Mouse (Mus musculus) kidney, adult 18-20 months (tissue): ENCODE data around the gene Gucy2g.

Source experiments
- DNase-seq: peaks from one replicate; pipeline ENCODE4 v3.0.0; 2021

Gene Gucy2g

DNA sequence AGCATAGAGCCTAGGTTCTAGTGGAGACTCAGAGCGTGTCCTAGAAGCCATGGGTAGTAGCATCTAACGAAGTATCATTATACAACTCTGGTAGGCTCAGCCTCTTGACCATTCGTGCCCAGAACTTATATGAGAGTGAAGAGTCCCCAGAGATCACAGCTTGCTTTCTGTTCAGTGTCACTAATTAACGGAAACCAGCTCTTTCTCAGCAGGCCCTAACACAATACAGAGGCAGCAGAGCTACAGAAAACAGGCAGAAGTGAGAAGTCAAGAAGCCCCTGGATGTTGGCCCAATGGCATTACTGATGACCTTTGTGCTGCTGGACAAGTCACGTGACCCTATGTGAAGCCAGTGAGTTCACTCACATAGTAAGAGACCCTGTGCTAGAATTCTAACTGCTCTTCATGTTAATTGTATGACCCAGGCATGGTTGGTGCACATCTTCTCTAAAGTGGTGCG lies at the start of gene Gucy2g:
Gene Gucy2g (minus strand): TSS at position 51 of the 460 bp plus-strand sequence.
- no peak for DNase-seq

DNA sequence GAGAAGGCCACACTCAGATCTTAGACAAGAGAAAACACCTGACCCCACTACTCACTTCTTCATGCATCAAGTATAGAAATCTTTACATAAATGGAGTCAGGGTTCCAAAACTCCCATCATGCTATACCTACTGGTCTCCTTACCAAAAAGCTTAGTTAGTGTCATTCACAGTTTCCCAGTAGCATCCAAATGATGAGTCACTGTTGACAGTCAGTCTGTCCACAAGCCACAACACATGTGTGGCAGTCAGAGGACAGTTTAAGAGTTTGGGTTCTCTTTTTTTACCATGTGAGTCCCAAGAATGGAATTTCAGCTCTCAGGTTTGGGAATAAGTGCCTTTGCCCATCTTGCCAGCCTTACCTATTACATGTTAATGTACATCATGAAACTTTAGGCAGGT lies 47.9 kb upstream of the Gucy2g start:
- DNase-seq = no peak

DNA sequence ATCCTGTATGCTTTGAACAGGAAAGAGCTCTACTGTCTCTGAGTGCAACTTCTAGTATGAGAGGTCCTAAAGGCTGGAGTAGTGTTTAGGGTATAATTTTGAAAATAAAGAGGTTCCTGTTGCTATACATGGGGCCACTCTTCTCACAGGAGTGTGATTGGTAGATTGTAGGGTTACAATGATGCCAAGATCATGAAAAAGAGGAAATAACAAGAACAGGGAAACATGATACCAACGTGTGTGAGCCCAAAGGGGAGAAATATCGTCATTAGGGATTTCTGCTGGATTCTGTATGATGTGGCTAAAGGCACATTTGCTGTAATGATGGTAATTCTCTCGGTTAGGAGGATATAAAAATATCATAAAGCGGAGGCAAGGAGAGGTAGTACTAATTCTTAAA lies 45.0 kb upstream of the Gucy2g start:
- DNase-seq = no peak

DNA sequence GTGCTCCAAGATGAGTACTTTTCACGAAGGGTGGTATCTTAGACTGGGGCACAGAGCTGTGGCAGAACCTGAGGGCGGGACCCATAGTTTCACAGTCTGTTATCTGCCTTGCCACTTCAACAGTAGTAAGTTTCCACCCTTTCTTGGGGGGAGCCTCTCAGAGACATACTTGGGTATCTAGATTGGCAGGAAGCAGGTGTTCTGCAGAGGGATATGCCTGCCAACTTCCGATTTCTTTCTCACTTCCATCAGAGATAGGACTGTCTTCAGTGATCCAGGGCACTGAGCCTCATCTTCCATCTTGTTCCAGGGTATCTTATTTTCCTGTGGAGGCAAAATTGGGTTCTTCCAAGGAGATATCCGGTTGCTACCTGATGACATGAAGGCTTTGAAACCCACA lies 43.1 kb upstream of the Gucy2g start:
- no peak for DNase-seq

DNA sequence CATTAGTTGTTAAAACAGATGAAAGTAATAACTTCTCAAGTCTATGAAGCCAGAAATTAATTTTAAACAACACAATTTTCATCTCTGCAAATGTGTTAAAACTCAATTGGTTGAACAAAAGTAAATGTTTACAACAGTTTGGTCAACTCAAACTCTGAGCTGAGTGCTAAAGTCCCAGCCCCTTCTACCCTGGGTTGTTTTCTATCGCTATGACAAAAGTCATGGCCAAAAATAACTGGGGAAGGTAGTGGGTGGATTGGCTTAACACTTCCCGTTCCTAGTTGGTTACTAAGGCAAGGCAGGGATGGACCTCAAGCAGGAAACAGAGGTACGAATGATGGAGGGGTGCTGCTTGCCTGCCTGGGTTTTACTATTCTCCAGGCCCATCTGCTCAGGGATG lies 35.7 kb upstream of the Gucy2g start:
- no peak for DNase-seq

DNA sequence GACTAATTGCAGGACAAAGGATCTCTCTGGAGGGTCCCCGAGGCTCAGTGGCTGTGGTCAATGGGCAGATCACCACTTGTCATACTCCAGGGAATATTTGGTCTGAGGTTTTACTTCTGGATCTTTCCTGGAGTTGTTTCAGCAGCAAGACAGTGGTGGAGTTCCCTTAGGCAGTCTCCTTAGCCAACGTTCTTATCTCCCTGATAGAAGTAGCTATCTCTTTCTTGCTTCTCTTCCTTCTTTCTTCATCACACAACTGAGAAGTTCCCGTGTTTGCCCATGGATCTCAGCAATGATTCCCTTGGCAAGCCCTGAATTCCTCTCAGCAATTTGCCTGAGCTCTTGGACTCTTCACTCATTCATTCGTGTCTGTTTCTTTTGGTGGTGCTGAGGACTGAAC lies 35.1 kb upstream of the Gucy2g start:
- no peak for DNase-seq

DNA sequence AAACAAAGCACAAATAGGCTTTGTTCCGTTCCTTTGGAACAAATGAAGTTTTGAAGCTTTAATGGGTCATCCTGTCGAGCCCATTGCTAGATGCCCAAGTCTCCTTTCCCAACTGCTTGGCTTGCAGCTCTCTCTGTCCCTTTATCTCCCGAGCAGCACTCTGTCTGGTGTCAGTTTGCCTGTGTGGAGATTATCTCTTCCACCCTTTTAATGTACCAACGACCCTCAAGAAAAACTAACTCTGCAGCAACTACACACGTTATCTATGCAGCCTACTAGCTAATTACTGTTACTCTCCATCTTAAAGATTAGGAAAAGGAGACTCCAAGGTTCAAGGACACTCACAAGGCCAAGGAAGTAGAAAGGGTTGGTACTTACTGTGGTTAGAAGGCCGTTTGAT lies 32.3 kb upstream of the Gucy2g start:
- no peak for DNase-seq

DNA sequence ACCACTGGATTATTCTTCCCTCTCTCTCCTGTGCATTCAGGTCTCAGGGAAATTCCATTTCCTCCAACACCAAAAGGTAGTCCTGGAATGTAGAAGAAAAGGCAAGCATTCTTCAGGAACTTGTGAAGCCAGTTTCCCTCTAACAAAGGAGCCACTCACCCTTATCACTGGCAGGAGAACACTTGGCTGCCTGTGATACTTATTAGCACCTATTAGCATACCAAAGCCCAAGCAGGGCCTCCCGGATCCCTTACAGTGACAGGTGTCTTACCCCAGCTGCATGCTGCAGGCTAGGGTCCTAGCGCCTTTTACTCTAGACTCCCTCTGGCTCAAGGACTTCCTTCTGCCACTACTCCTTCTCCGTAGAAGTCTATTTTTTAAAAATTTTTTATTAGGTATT lies 30.4 kb upstream of the Gucy2g start:
- DNase-seq = no peak

DNA sequence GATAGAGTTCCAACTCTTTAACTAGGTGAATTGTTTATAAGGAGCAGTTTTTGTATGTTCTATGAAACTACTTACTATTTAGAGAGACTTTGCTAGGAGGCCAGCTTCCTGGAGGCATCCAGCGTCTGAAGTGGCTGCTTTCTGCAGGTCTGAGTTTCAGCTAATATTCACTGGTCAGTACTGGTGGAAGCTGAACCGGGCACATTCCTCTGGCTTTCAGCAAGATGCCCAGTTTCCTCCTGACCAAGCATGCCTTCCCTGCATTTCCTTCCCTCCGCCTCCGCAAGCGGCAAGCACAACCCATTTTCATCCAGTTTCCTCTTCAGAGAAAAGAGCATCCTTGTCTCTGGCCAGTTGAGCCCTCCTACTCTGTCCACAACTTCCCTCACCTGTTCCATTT lies 28.0 kb upstream of the Gucy2g start:
- peak; percentile 23 for DNase-seq

DNA sequence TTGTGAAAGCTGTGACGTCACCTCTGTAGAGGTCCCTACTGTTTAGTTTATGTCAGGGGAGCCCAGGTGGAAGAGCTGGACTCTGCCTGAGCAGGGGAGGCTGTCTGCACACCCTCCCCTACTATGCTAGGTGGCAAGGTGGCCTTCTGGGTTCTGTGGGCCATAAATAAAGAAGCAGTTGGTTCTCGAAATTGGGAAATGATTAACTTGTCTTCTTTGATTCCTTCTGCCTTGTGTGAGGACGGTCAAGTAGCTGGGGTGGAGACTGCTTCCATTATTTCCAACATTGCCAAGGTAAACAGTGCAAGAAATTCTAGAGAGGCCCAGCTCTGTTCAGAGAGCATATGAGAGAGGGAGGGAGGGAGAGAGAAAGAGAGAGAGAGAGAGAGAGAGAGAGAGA lies 27.1 kb upstream of the Gucy2g start:
- no peak for DNase-seq

DNA sequence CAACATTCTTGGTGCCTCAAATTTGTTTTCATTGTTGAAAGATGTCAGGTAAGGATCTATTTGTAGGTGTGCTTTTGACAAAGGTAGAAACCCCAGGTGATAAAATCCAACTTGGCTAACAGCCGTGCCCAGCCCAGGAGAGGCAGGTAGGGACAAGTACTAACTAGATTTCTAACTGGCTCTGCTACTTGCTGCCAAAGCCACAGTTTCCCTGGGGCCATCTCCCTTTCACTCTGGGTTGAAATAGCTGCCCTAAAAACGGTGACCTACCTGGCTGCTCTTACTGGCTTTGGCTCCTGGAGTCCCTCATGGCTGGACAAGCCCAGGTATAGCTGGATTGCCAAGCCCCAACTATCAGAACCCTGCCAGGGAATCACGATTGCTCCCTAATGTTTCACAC lies 25.8 kb upstream of the Gucy2g start:
- peak; percentile 55 for DNase-seq

DNA sequence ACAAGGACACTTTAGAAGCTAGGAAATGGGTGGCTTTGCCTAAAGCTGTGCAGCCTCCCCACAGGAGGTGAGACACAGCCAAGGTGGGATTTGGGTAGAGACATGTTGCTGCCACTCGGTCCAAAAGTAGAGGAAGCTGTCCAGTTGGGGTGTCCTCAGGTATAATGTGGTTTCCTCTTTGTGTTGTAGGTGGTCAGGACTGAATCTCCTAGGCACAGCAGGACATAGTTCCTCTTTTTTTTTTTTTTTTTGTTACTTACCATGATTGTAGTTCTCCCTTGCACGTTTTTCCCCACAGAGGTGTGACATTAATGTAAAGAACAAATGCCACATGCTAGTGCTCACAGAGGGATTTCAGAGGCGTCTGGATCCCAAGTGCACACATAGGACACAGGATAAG lies 24.2 kb upstream of the Gucy2g start:
- DNase-seq = no peak

DNA sequence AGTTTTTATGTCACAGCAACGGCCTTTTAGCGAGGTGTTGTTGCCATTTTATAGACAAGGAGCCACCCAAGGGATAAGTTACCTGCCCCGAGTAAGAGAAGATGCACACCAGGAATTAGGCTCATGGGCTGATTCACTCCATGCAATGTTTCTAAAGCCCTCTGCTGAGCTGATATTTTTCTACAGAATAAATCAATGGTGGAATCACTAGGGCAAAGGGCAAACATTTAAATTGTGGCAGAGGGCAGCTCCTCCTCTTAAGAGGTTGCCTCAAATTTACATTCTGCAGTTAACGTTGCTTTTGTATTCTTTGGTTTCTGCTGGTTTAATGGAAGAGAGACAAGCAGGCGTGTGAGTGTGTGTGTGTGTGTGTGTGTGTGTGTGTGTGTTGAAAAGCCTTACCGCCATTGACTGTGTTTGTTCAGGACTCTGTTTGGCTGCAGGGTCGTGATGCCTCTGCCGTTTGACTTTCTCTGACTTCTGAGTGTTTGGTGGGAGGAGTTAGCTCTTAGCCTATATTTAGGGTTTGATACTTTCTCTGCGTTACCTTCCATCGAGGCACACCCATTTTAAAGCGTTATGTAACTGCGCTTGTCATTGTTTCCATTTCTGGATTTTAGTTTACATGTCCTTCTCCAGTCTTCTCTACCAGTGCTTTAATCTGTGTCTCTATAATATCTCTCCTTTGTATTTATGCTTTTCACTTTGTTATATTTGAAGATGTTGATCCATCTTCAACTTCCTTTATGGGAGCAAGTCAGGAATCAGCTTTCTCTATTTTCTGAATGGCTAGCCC lies 19.6 kb upstream of the Gucy2g start:
- DNase-seq = no peak

DNA sequence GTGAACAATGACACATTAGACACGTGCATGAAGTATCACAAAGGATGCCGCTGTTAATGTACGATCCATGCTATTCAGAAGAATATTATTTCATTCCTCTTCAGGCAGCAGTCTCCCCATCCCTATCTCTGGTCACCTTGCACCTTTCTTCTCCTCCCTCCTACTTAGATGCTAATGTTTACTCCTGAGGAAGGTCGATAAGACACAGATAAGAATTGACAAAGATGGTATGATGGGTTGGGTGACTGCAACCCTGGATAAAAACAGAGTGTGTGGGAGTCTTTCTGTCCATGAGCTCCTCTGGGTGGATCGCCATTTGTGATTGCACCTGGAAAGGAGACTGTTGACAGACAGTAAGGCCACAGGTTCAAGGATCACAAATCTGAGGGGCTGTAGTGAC lies 17.5 kb upstream of the Gucy2g start:
- no peak for DNase-seq

DNA sequence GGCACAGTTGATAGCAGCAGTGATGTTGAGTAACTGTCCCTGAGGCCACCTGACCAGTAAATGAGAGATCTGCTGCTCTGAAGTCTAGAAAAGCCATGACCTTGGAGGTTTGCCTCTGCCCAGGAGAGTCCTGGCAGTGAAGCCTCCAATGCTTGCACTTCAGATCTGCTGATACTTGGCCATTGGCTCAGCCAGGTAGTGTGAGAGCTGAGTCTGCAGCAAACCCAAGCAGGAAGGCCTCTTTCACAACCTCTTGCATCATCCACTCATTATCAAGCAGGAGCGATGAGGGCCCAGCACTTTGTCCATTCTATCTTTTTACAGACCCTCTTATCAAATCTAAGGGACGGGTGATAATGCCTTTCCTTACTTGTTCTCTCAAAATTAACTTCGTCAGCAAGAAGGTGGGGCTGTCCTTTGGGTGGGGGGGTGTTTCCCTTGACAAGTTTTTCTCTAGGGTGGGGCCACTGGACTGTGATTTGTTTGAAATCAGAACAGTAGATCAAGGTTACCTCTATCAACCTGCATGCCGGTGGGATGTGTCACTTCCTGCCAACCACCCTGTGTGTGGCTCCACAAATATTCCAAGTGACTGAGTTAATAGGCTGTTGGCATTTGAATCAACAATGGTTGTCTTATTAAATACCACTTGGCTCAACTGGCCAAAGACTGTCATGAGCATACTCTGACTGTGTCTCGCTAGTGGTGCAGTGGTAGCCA lies 16.8 kb upstream of the Gucy2g start:
- no peak for DNase-seq

DNA sequence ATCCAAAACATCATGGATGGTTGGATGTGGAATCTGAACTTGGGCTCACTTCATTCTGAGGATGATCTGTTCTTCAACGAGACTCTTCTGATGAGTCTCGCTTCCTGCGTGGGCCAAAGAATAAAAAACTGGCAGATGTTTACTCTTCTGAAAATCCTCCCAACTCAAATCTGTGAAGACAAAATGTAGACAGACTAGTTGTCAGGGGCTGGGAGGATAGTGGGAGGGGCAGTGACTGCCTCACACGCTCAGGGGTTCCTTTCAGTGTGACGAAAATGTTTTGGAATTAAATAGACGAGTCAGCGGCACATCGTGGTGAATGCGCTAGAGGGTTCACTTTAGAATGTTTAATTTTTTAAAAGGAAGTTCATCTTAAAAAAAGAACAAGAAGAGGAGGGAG lies 15.1 kb upstream of the Gucy2g start:
- DNase-seq = no peak

DNA sequence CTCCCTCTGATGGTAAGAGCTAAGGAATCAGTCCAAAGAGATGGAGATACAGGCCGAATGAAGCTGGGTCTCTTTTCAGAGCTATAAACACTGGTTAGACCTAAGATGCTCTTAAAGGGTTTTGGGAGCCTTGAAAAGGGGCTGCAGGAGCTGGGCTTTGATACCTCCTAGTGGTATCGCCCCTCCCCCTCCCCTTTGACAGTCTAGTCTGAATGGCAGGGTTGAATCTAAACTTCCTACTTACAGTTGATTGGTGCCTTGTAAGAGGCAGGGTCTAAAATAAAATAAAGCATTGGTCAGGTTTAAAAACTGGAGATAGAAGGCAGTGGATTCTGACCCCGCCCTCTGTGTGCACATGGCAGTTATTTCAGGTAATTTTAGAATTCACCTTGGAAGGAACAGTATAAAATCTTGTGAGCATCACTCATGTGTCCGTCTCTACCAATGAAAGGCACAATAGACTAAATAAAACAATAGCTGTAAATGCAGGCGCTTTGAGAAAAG lies 13.5 kb upstream of the Gucy2g start:
- DNase-seq = no peak

DNA sequence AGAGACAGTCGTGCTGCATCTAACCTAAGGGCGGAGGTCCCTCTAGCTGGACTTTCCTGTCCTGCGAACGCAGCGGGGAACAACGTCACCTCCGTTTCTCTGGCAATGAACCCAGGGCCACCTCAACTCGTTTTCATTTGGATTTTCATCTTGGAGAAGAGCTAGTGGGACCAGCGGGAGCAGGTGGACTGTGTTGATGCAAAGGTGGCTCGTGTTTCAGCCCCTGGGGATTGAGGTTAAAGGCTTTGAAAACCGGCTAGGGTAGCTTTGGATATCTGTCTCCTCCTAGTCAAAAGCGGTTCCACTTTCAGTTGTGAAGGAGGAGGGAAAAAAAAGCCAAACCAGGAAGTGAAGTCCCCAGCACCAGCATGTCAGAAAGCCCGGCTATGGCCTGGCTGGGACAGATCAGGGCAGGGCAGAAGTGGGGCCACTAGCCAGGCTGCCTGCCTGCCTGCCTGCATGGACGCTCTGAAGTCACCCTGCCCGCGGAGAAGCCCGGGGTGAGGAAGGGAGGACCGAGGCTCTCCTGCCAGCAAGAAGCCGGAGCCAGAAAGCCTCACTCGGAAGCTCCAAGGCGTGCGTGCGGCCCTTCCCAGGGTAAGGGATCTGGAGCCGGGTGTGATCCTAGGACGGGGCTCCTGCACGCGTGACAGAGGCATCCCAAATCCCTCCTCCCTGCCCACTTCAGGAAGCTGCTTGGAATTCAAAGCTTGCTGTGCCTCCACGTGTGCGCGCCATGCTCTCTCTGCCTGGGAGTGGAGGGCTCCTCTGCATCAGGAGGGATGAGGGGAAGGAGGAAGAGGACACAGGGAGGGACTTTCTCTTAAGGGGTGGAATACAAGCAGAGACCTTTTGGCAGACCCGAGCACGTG lies 12.8 kb upstream of the Gucy2g start:
- peak; percentile 80 for DNase-seq

DNA sequence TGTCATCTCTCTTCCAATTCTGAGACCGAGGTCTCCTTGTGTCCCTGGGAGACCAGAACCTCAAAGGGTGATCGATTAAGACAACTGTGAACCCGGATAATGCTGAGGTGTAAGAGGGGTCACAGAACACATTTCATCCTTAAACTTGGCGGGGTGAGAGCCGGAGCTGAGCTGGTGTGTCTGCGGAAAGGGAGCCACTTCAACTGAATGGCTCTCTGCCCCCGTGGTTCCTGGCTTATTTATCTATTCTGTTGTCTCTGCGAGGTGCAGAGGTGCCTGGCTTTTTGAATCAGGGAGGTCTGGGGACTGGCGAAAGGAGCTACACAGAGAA lies 12.2 kb upstream of the Gucy2g start:
- peak; percentile 28 for DNase-seq

DNA sequence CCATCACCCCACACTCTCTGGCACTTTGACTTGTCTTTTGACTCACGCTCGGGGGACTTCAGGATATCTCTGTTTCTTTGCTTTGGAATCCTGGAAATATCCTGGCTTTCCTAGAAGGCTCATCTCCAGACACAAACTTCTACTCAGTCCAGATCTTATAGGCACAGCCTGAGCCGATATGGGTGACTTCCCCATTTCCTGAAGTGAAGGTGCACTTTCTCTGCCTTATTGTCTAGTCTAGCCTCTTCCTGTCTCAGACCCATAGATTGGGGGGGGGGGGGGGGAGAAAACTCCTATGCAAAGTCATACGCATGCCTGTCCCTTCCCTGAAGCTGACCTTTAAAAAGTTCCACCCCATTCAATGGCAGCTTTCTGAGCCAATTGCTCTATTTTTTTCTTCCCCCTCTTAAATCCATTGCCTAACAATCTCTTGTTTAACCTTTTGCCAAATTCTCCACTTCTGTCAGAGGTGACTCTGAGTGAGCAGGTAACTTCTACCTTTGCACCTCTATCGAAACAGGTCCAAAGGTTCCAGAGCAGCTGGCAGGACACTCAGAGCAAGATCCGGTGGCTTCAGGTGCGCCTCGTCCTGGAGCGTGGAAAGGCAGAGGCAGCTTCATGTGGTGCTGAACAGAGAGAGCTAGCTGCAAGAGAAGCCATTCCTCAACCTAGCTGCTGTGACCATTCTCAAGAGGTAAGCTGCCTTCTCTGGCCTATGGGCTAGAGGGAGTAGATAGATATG lies 10.5 kb upstream of the Gucy2g start, which contains the start of gene Acsl5:
Gene Acsl5 (plus strand): TSS at position 556 of the 742 bp plus-strand sequence.
- peak; percentile 38 for DNase-seq

DNA sequence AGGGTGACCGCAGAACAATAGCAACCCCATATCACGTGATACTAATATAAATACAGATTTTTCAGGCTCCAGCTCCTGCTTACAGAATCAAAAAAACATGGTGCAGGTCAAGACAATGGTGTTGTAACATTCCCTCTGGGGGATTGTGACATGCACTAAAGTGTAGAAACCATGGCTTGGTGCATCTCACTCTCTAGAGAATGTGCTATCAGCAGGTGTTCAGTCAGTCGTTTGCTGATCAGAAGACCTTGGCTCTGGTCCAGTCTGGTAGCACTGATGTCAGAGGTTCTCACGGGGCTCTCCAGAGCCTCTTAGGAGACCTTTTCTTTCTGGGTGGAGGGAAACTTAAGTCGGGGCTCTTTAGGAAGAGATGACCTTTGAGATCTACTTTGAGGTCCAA lies 9.4 kb upstream of the Gucy2g start:
- DNase-seq = no peak

DNA sequence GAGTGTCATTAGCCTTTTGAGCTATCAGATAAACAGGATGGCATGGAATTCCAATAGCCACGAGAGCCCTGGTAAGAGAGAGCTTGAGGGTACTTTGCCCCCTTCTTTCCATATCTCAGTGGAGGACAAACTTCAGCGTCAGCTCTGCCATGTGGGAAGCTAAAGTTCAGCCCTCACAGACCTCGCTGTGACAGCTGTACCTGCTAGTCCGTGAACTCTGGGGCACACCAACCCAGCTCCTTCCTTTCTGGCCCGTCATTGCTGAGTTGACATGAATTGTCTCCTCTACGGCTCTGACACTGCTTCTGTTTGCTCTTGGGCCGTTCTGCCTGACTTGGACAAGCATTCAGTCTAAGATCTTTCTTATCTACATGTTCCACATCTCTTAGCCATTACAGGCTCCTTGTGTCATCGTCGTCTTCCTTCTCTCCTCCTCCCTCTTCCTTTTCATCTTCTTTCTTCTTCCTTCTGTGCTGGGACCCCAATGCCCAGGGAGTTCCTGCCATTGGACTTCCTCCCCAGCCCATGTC lies 7.0 kb upstream of the Gucy2g start:
- no peak for DNase-seq
